Mouse (Mus musculus): ENCODE measurements around the gene Dnah7a. TPM values are rescaled to one million over a fixed set of nuclear protein-coding genes. Genes with fewer than 3 reads are reported as not detected.

Gene Dnah7a
- not detected in 2 replicates for polyA plus RNA-seq (2012; rRNA removed)

DNA sequence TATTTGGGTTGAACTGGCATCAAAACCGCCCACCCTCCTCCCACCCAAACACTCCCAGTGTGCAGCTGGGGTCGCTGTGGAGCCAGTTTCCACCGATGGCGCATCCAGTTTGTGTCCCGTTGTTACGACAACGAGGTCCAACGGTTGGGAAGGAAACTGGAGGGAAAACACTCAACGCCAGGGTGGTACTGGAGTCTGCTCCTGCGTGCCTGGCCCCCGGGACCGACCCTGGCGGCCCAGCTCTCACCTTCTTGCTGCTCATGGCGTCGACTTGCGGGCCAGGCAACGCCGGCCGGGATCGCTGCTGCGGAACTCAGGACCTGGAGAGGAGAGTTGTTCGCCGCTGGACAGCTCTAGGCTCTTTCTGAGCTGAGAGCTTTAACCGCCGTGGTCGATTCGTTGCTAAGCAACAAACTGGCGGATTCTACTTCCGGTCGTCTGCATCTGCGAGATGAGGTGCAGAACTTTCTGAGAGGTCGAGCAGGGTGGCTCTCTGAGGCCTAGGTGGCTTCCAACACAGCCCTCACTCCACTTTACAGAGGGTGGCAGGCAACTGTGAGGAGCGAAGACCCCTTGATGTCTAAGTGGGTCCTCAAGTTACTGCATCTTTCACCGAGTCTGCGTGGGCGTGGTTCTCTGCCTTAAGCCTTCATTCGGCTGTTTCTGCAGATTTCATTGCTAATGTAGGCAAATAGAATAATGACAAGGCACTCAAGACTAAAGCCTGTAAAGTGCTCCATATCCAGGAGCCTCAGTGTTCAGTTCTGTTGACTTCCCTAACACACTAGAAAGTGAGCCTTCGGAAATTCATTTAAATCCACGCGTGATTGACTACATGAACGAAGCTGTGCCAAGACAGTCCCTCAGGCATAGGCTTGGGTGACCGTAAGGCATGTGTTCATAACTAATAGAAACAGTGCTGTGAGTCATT, at the start of gene Dnah7a:
Dnah7a (minus strand) TSS at position 354 of the 931 bp plus-strand sequence.

DNA sequence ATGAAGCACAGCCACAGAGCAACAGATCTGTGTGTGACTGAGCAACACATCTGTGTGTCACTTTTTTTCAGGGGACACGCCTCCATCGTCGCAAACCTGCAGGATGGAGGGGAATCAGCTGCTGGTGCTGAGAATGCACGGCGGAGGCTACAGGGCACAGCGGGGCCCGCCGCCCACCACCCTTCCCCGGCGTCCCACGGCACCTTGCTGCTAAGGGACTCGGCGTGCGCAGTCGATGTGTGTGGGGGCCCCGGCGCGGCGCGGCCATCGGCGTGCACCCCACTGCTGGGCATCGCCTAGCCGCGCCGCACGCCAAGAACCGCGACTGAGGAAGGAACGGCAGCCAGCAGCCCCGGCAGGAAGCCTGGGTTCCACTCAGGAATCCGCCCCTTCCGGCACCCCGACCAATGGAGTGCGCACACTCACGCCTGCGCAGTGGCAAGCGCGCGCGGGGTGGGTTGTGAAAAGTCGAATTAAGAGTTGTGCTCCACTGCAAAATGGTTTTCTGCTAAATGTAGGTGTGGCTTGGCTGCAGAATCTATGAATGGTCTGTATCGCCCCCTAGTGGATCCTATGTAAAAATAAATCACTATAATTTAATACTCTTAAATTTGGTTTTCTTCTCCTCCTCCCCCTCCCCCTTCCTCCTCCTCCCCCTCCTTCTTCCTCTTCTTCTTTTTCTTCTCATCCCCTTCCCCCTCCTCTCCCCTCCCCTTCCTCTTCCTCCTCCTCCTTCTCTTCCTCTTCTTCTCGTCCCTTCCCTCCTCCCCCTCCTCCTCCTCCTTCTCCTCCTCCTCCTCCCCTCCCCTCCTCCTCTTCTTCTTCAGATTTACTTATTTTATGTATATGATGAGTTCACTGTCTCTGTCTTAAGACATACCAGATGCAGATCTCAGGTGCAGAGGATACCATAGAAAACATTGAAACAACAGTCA, 354.0 kb downstream of the Dnah7a start, which contains the start of the genes Asdurf, Gm28551 and Asnsd1:
Asdurf (minus strand) TSS at position 293 of the 935 bp plus-strand sequence.
Gm28551 (minus strand) TSS at position 341 of the 935 bp plus-strand sequence.
Asnsd1 (minus strand) TSS at position 426 of the 935 bp plus-strand sequence.

Other genes with a start within 250 kb of the Dnah7a start
- 6.8 and 8.2 TPM in 2 replicates for gene Stk17b, start 78.4 kb upstream of the Dnah7a start, polyA plus RNA-seq (2012; rRNA removed)

Data from liver, embryonic 14 days (tissue).